Mouse (Mus musculus): ENCODE data around the gene Dyrk3.

- TF ChIP-seq GATA1 (IDR thresholded peaks at IDR 0.05; ENCODE audit: borderline replicate concordance, low read length), result no peak
- no peak for TF ChIP-seq CTCF (IDR thresholded peaks at IDR 0.05; ENCODE audit: low read depth, low read length)
Observed at GRCm38 (mm10) chr1:131125987-131126744, 12.0 kb downstream of the Dyrk3 start.
